Mouse (Mus musculus) ES-Bruce4 (cell line): ENCODE measurements around the gene Zfp985. TPM values are rescaled to one million over a fixed set of nuclear protein-coding genes. Genes with fewer than 3 reads are reported as not detected.
"Not testable (repeated sequence)": the region's sequence is repeated elsewhere in the genome, so short reads cannot be mapped to it uniquely, and the experiment has no call there.

Source experiments
- H3K27ac ChIP-seq: 2 replicates; pipeline ENCODE4 v1.5.1; 2012; ENCODE audit warnings: low read length, inconsistent platforms; ENCODE audit not compliant: insufficient read depth
- H3K27me3 ChIP-seq: 2 replicates; pipeline ENCODE4 v1.6.1; 2012; ENCODE audit warnings: mild to moderate bottlenecking, low read length, inconsistent platforms; ENCODE audit not compliant: control insufficient read depth, poor library complexity, insufficient read depth, severe bottlenecking
- H3K36me3 ChIP-seq: 2 replicates; pipeline ENCODE4 v1.6.1; 2012; ENCODE audit warnings: inconsistent platforms, mild to moderate bottlenecking, low read length, moderate library complexity; ENCODE audit not compliant: control insufficient read depth, poor library complexity, insufficient read depth, severe bottlenecking
- H3K4me1 ChIP-seq: one replicate; pipeline ENCODE4 v1.8.1; 2011; ENCODE audit warnings: low read length; ENCODE audit not compliant: control insufficient read depth, insufficient read depth
- H3K4me3 ChIP-seq: 2 replicates; pipeline ENCODE4 v1.5.1; 2011; ENCODE audit warnings: low read depth, mild to moderate bottlenecking, low read length
- H3K9ac ChIP-seq: 2 replicates; pipeline ENCODE4 v1.6.1; 2012; ENCODE audit warnings: low read depth, mild to moderate bottlenecking, inconsistent platforms; ENCODE audit not compliant: poor library complexity, severe bottlenecking
- H3K9me3 ChIP-seq: replicated peaks from 2 replicates; pipeline ENCODE4 v1.6.1; 2012; ENCODE audit warnings: mild to moderate bottlenecking, low read length, inconsistent platforms; ENCODE audit not compliant: control insufficient read depth, poor library complexity, insufficient read depth, severe bottlenecking
- CTCF ChIP-seq: IDR thresholded peaks from one replicate; pipeline ENCODE4 v1.8.1; 2011; ENCODE audit warnings: low read depth, low read length
- EP300 ChIP-seq: IDR thresholded peaks from 2 replicates; pipeline ENCODE4 v1.6.1; 2011; ENCODE audit warnings: low read depth, low read length; ENCODE audit not compliant: insufficient read depth
- POLR2A ChIP-seq: IDR thresholded peaks from one replicate; pipeline ENCODE4 v1.8.1; 2011; ENCODE audit warnings: low read length; ENCODE audit not compliant: insufficient read depth
- polyA plus RNA-seq: library from polyadenylated mRNA; stranded (reverse); fragments of >200 nt; gene quantifications from 2 replicates; pipeline ENCODE4 v1.2.4, GENCODE M21; 2011; ENCODE audit warnings: low read depth; ENCODE audit not compliant: missing spikeins, insufficient read depth, insufficient read length

The Zfp985 gene
- polyA plus RNA-seq, 1 experiment, result 14.2 TPM

GRCm38 (mm10) chr4:147537702-147538101 is 15.4 kb upstream of the Zfp985 start:
- Histone ChIP-seq H3K9ac (no peak overlapping the region), H3K36me3 (no peaks in the 10 kb centered on the region), H3K4me1 (no peaks in the 10 kb centered on the region), H3K9me3 (peaks cover 13% of the 10 kb centered on the region), H3K4me3 (no peak overlapping the region), H3K27me3 (no peaks in the 10 kb centered on the region), H3K27ac (no peak overlapping the region)
- TF ChIP-seq EP300 (no peak), POLR2A (no peak), CTCF (no peak)

GRCm38 (mm10) chr4:147539918-147540317 is 13.2 kb upstream of the Zfp985 start, which contains the start of gene Gm16503:
Gene Gm16503 (plus strand): TSS chr4:147540218.
- not testable (repeated sequence) for H3K9ac ChIP-seq, H3K27me3 ChIP-seq, H3K36me3 ChIP-seq, H3K27ac ChIP-seq, H3K4me3 ChIP-seq, H3K4me1 ChIP-seq
- peaks cover 21% of the 10 kb centered on the region for H3K9me3 ChIP-seq

DNA sequence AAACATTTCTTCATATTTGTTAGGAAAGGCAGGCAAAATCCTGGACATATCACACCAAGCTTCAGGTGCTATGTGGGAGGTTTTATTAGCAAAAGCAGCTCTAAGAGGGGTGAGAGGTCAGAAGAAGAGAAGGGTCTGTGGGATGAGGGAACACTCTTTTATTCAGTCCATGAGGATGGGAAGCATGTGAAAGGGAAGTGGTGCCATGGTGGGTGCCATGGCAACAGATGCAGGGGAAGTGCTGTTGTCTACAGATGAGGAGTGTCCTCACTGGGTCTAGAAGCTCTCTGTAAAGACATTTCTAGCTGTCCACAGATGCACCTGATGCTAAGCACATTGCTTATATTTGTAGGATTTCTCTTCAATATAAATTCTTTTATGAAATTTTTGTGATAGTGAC is 12.0 kb upstream of the Zfp985 start:
- TF ChIP-seq POLR2A (no peak), CTCF (no peak)
- Histone ChIP-seq H3K4me1 (no peaks in the 10 kb centered on the region), H3K27me3 (no peaks in the 10 kb centered on the region), H3K9ac (no peak overlapping the region), H3K27ac (no peak overlapping the region), H3K36me3 (no peaks in the 10 kb centered on the region), H3K9me3 (peaks cover 23% of the 10 kb centered on the region), H3K4me3 (no peak overlapping the region)

GRCm38 (mm10) chr4:147554361-147554760 is 1.3 kb downstream of the Zfp985 start:
- not testable (repeated sequence) for H3K4me1 ChIP-seq, H3K9ac ChIP-seq, H3K27me3 ChIP-seq, H3K4me3 ChIP-seq, H3K36me3 ChIP-seq
- Histone ChIP-seq H3K9me3 (peaks cover 26% of the 10 kb centered on the region), H3K27ac (peak overlapping the region; percentile 69)

DNA sequence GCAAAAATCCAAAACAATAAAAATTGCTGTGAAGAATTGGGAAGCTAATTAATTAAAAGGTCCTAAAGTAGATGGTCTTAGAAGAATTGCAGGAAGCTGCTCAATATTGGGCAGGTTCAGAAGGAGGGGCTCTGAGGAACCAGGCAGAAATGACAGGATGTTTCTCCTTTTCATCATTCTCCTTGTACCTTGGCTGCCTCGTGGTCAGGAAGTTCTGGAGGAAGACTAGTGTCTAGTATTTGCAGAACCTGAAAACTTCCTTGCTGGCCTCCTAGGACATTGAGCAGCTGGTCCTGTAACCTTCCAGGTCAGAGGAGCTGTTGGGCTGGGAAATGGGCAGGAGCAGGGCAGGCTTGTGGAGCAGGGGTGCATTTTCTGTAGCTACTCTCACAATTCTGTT is 3.8 kb downstream of the Zfp985 start:
- H3K9me3 ChIP-seq, H3K4me3 ChIP-seq, H3K27ac ChIP-seq, H3K27me3 ChIP-seq, H3K4me1 ChIP-seq, H3K36me3 ChIP-seq, H3K9ac ChIP-seq: not testable (repeated sequence)

DNA sequence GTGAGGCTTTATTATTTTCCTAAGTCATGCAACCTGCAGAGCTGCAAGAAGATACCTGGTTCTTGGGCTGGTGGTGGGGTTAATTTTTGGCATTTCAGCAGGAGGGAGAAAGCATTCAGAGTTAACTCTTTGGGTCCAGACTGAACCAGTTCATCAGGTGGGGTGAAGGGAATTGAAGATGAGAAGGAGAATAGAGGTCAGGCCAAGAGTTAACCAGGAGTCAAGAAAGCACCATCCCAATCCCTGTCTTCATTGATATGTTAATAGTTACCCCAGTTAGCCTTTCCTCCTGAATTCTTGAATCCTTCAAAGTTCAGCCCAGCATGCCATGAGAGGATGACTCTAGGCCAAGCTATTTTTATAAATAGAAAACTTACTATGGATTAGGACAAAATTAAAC is 4.9 kb downstream of the Zfp985 start:
- not testable (repeated sequence) for H3K36me3 ChIP-seq, H3K4me1 ChIP-seq, H3K4me3 ChIP-seq, H3K27me3 ChIP-seq, H3K9ac ChIP-seq, H3K9me3 ChIP-seq
- peak overlapping the region; percentile 36 for H3K27ac ChIP-seq

- H3K9ac ChIP-seq, H3K4me3 ChIP-seq, H3K27me3 ChIP-seq, H3K9me3 ChIP-seq, H3K36me3 ChIP-seq, H3K4me1 ChIP-seq: not testable (repeated sequence)
- peak overlapping the region; percentile 87 for H3K27ac ChIP-seq
Observed at GRCm38 (mm10) chr4:147559096-147559495, 6.0 kb downstream of the Zfp985 start.
